Mouse (Mus musculus): ENCODE measurements at regions not wholly inside any gene's neighbourhood (a gene's known extent, or its start where the extent isn't known, plus 50 kb on each side); places are given as distances from the start of the nearest gene placed in this dataset.

GRCm38 (mm10) chr5:118978921-118979630 lies 418.6 kb downstream of the Med13l start:
- DNase-seq (ENCODE audit: low spot score in 2 of 2): no peak

- no peak for DNase-seq (ENCODE audit: low spot score in 2 of 2)
Observed at GRCm38 (mm10) chr5:118981046-118981445, 420.6 kb downstream of the Med13l start.

- DNase-seq (ENCODE audit: low spot score in 2 of 2): no peak
Observed at GRCm38 (mm10) chr5:118984251-118984650, 423.8 kb downstream of the Med13l start.

DNA sequence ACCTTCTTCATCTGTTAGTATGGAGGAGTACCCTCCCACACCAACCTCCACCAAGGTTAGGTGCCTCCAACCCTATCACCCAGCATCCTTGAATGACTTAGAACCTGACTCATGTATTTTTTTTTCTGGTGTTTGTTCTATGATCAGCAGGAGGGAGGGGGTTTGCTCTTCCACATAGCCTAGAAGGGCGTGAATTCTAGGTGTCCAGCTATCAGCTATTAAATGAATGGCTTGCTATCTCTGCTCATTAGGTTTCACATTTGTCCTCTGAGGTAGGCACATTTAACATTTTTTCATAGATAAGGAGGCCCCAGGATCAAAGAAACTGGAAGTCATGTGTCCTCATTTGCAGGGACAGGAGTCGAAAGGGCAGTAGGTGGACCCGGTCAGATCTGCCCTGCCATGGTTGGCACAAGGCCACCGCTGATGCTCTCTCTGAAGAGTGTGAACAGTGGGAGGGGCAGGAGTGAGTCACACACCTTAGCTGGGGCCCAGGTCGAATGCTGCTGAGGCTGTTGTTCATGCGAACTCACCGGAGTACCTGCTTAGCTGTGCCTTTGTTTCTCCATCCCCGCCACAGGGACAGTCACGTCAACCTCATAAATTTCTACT lies 424.4 kb downstream of the Med13l start:
- DNase-seq (ENCODE audit: low spot score in 2 of 2): no peak

GRCm38 (mm10) chr5:118987376-118988000 lies 427.0 kb downstream of the Med13l start:
- DNase-seq (ENCODE audit: low spot score in 2 of 2): no peak

GRCm38 (mm10) chr5:118999124-118999523 lies 438.6 kb downstream of the Med13l start:
- no peak for DNase-seq (ENCODE audit: low spot score in 2 of 2)

GRCm38 (mm10) chr5:119005825-119006471 lies 445.5 kb downstream of the Med13l start:
- DNase-seq (ENCODE audit: low spot score in 2 of 2): no peak

DNA sequence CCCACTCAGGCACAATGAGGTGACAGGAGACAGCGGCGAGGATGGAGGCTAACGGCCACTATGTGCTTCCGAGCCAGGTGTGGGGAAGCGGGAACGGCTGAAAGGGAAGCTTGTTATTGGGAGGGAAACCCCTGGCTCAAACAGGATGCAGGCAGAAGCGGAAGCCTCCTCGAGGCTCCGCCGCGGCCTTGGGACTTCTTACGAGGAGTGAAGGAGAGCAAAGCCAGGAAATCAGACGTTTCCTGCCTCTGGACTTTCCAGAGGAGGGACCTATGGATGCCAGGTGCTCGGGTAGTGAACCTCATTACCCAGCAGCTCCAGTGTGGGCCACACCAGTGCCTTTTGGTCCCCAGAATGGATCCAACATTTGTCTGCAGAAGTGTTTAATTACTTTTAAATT lies 449.6 kb downstream of the Med13l start:
- DNase-seq (ENCODE audit: low spot score in 2 of 2): no peak

- DNase-seq (ENCODE audit: low spot score in 2 of 2): no peak
Observed at GRCm38 (mm10) chr5:119015181-119015580, 454.7 kb downstream of the Med13l start.

DNA sequence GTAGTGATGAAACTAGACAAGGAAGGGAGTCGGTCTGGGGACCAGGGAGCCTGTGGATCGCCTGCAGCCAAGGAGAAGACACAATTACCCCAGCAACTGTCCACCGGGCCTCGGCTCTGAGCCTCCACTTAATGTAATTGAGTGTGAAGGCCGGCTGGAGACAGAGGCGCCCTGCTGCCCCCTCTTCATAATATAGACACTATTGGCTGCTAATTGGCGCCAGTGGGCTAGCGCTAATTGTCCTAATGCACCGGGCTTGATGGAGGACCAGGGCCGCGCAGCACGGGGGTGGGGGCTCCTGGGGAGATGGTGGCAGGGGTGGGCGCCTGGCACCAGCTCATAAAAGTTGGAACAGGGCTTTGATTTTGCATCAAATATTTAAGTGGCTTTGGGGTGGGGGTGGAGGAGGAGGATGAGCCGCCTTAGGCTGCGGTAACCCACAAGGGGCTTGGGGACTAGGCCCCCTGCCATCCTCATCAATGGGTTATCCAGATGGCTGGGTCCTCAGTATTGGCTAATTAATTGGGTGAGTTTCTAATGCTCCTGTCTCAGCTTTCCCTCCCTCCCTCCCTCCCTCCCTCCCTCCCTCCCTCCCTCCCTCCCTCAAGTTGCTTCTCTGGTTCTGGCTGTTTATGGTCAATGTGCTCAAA lies 455.3 kb downstream of the Med13l start:
- no peak for DNase-seq (ENCODE audit: low spot score in 2 of 2)

GRCm38 (mm10) chr5:119016420-119016819 lies 455.9 kb downstream of the Med13l start:
- no peak for DNase-seq (ENCODE audit: low spot score in 2 of 2)

DNA sequence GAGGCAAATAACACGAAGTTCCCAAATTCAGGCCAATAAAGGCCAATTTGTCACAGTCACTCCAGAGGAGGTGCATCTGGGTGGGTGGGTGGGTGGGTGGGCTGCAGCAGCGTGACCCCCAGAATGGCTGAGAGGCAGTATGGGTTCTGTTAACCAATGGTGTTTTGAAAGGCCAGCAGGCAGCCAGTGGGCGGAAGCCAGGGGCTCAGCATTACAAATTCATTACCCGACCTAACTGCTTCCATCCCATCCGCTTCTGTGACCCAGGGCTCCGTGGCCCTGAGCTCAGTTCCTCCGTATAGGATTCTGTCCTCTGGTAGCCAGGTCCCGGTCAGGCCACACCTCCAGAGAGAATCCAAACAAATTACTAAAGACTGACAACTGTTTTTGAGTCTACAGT lies 463.5 kb downstream of the Med13l start:
- no peak for DNase-seq (ENCODE audit: low spot score in 2 of 2)

DNA sequence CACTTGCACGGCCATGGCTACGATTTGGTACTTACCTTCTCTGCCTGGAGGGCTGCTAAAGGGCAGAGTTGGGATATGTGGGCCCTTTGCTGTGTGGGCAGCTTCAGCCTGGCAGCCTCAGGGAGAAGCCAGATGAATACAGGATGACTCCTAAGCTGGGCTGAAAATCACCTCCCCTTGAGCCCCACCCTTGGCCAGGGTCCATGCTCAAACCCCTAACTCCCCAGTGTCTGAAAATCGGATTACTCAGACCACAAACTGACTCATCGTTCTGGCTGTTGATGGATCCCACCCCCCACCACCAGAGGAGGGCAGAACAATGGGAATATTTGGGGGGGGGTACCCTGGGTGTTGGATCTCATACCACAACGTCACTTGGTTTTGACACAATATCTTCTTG lies 471.6 kb downstream of the Med13l start:
- no peak for DNase-seq (ENCODE audit: low spot score in 2 of 2)

DNA sequence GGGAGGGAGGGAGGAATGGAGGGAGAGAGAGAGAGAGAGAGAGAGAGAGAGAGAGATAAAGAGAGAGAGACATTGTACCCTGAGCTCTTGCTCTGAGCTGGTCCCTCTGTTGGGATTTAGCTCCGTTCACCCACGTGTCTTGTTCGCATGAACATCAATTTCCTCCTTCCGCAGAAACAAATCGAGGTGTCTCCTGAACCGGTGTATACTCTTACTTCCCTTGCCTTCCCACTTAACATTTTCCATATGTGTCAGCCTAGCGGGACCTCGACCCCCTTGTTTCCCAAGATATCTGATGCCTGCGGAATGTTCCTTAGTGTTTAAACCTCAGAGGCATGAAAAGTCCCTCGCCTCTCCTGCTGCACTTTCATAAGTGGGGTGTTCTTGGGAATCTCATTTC lies 484.1 kb downstream of the Med13l start:
- no peak for DNase-seq (ENCODE audit: low spot score in 2 of 2)

- no peak for DNase-seq (ENCODE audit: low spot score in 2 of 2)
Observed at GRCm38 (mm10) chr5:119047581-119047980, 487.1 kb downstream of the Med13l start.

DNA sequence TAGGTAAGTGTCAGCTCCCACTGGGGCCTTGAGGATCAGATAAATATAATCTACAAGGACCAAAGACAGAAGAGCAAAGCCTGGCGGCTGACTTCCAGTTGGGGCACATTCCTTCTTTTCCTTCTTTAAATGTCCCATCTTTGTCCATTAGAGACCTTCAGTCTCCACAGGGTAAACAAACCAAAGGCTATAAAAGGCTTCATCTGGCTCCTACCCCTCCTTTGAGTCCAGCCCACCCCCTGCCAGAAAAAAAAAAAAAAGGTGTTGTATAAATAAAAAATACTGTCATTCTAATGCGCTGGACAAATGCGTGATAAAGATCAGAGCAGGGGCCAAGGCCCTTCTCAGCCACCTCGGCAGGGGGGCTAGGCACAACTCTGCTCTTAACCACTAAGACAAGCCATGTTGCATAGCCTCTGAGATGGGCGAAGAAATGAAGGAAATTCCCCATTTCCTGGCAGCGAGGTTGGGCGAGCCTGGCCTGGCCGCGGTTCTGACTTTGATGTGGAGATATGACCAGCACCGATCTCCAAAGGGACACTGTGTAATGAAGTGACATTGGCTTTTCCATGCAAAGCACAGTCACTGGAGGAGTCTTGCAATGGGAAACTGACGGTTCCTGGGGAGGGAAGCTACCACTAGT lies 492.0 kb downstream of the Med13l start:
- no peak for DNase-seq (ENCODE audit: low spot score in 2 of 2)

- DNase-seq (ENCODE audit: low spot score in 2 of 2): no peak
Observed at GRCm38 (mm10) chr5:119053738-119054137, 493.3 kb downstream of the Med13l start.

DNA sequence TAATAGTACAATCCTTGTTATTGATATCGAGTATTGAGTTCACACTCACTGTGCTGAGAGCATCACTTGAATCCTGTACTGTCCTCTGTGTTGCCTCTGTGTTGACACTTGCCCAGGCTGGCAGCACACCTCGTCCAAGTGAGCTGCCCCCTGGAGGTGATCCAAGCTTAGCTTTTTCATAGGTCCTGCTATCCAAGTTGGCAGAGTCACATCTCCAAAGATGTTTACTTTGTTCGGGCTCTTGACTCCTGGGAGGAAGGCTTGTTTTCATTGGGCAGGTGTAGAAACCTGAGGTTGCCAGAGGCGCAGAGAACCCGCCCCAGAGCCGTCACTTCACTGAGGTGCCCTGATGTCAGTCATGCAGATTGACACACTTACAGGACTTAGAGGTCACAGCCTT lies 493.9 kb downstream of the Med13l start:
- DNase-seq (ENCODE audit: low spot score in 2 of 2): no peak

- no peak for DNase-seq (ENCODE audit: low spot score in 2 of 2)
Observed at GRCm38 (mm10) chr5:119055430-119055829, 495.0 kb downstream of the Med13l start.

DNA sequence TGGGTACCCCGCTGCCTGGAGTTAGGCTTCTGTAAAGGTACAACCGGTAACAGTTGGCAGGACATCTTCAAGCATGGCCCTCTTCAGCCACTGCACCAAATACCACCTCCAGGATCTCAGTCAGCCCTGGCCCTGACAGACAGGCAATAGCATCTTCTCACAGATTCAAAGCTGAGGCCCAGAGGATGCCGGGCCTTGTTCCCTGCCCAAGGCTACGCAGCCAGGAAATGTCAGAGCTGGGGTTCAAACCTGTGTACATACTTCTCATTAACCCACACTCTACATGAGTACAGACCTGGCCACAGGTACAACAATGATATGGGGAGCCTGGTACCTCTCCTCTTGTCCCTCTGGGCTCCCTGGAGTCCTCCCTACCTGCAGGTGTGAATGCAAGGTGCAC lies 497.3 kb downstream of the Med13l start:
- DNase-seq (ENCODE audit: low spot score in 2 of 2): no peak

DNA sequence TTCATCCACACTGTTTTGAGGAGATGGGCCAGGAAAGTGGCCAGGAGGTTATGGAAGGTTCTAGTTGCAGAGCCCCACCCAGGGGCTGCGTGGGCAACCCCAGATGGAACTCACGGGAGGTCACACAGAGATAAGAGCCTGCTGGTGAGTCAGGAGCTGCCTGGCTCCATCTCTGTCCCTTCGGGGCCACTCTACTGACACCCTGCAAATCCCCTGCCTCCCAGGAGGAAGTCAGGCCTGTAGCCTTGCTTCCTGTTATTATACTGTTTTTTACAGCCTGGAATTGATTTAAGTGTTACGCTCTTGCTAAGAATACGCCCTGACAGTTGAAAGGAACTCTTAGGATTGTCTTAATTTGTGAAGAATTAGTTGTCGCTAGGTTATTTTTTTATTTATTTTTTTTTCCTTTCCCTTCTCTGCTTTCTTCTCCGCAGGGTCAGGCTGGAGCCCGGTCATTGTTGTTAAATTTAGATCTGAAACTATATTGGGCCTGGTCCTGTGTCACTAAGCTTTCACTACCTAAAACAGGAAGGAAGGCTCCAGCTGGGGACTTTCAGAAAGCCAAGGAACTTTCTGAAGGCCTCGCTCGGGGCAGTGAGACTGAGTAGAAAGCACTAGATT lies 497.9 kb downstream of the Med13l start:
- no peak for DNase-seq (ENCODE audit: low spot score in 2 of 2)
